Mouse (Mus musculus) kidney, postnatal 25 days (tissue): Measurements from ENCODE around the gene Gm3106.
"Not testable (repeated sequence)": the region's sequence is repeated elsewhere in the genome, so short reads cannot be mapped to it uniquely, and the experiment has no call there.

ENCODE experiments used
- DNase-seq, 2 experiments: peaks; one replicate each; pipeline ENCODE4 v3.0.0; 2021; ENCODE audit warnings: mixed read lengths in 2 of 2

The Gm3106 gene

GRCm38 (mm10) chr5:94217705-94218104 lies at the start of gene Gm3106:
Gene Gm3106, plus strand, starts transcription at chr5:94218005.
- DNase-seq, result not testable (repeated sequence)
